In genomic region chr7:19746426-19747201, GRCm38 (mm10) we compare ENCODE assay signal across 9 mouse cellular contexts. TPM values are rescaled to one million over a fixed set of nuclear protein-coding genes. Genes with fewer than 3 reads are reported as not detected.
A peak's percentile ranks its signal among the peaks of the same experiment; 100 is the strongest.
DNase-seq lines count a peak whose midpoint lies in the region; ATAC-seq lines count a peak whose summit lies in the region.
"Had no signal": no experiment of that assay in that cellular context is flagged by ENCODE, and none has a peak within 500 bp of the region (broad histone marks: within the 10 kb centered on the region; RNA-seq: fewer than 3 reads in every experiment).

No protein-coding gene starts in this region.

- H3K27ac ChIP-seq in lung, embryonic 16.5 days (ENCODE audit: low read length) = peak overlapping the region; percentile 86; the same call in 1 of the 2 replicates
- H3K27ac ChIP-seq in forebrain, embryonic 15.5 days (replicated peaks) = peak overlapping the region; percentile 29; the same call in 1 of the 2 replicates
- peak overlapping the region; percentile 41; the same call in 1 of the 2 replicates for H3K27ac ChIP-seq in liver, embryonic 12.5 days

- no peaks in the 10 kb centered on the region for H3K27me3 ChIP-seq in lung, embryonic 16.5 days (ENCODE audit: control insufficient read depth, insufficient read depth, low read depth, low read length)
- H3K27me3 ChIP-seq in forebrain, embryonic 15.5 days = no peaks in the 10 kb centered on the region
- H3K27me3 ChIP-seq in liver, embryonic 12.5 days (replicated peaks) = no peaks in the 10 kb centered on the region; the same call in 1 of the 2 replicates

- peak overlapping the region; percentile 63 for H3K4me2 ChIP-seq in lung, embryonic 16.5 days (ENCODE audit: low read depth, low read length)
- H3K4me2 ChIP-seq in forebrain, embryonic 15.5 days (replicated peaks) = peak overlapping the region; percentile 66
- H3K4me2 ChIP-seq in liver, embryonic 12.5 days = peak overlapping the region; percentile 98

- H3K9ac ChIP-seq in lung, embryonic 16.5 days (ENCODE audit: low read length) = peak overlapping the region; percentile 93
- peak overlapping the region; percentile 28; the same call in 1 of the 2 replicates for H3K9ac ChIP-seq in forebrain, embryonic 15.5 days (replicated peaks)
- no peak overlapping the region for H3K9ac ChIP-seq in liver, embryonic 12.5 days

- DNase-seq in lung, postnatal 4 days = no peak
- DNase-seq in testis, postnatal 10 days (ENCODE audit: low spot score) = peak; percentile 76
- DNase-seq in cerebellum, adult 8-10 months = no peak
- DNase-seq in ovary, postnatal 14 days (ENCODE audit: low spot score) = no peak
- no peak for DNase-seq in spleen, postnatal 10 days (ENCODE audit: low spot score in 2 of 2)
- DNase-seq: thymus, adult 2 months had no signal

- H3K9me3 ChIP-seq in lung, embryonic 16.5 days (ENCODE audit: control insufficient read depth, low read length) = no peaks in the 10 kb centered on the region
- no peaks in the 10 kb centered on the region for H3K9me3 ChIP-seq in forebrain, embryonic 15.5 days
- no peaks in the 10 kb centered on the region for H3K9me3 ChIP-seq in liver, embryonic 12.5 days (replicated peaks)

- 0 out of 2 replicates have a peak, but pooled peaks cover 3% of the 10 kb centered on the region for H3K36me3 ChIP-seq in lung, embryonic 16.5 days (ENCODE audit: control insufficient read depth, insufficient read depth, low read length)
- no peaks in the 10 kb centered on the region for H3K36me3 ChIP-seq in forebrain, embryonic 15.5 days
- H3K36me3 ChIP-seq in liver, embryonic 12.5 days = peaks cover 8% of the 10 kb centered on the region

- peak overlapping the region; percentile 79 for H3K4me3 ChIP-seq in lung, embryonic 16.5 days (ENCODE audit: low read length)
- peak overlapping the region; percentile 84; the same call in 1 of the 2 replicates for H3K4me3 ChIP-seq in forebrain, embryonic 15.5 days
- H3K4me3 ChIP-seq in liver, embryonic 12.5 days = 0 out of 2 replicates have a peak overlapping the region, but pooled peaks have one; percentile 6

- no peak for ATAC-seq in lung, embryonic 16.5 days (ENCODE audit: low read depth)
- no peak for ATAC-seq in forebrain, embryonic 15.5 days (replicated peaks)
- no peak for ATAC-seq in liver, embryonic 12.5 days

- H3K4me1 ChIP-seq in lung, embryonic 16.5 days (replicated peaks; ENCODE audit: control insufficient read depth, insufficient read depth, low read length) = peaks cover 49% of the 10 kb centered on the region
- H3K4me1 ChIP-seq in forebrain, embryonic 15.5 days = peaks cover 34% of the 10 kb centered on the region
- peaks cover 91% of the 10 kb centered on the region for H3K4me1 ChIP-seq in liver, embryonic 12.5 days

- 25% methylated on average over 6 of the region's 6 CpGs for WGBS in lung, embryonic 16.5 days
- WGBS in forebrain, embryonic 15.5 days = 48% methylated on average over 6 of the region's 6 CpGs
- WGBS in liver, embryonic 12.5 days (ENCODE audit: insufficient replicate concordance) = 42% methylated on average over 6 of the region's 6 CpGs

RNA-seq across cellular contexts. Expression of gene Nectin2, which starts 3.7 kb away (rescaled TPM):
- 128 and 131 TPM in 2 replicates for polyA plus RNA-seq in lung, embryonic 16.5 days (2015; fragmentation: Nextera tagmentation; extraction: Ambion mirVana)
- 42.6 and 45.3 TPM in 2 replicates for polyA plus RNA-seq in forebrain, embryonic 15.5 days (2015; fragmentation: Nextera tagmentation; extraction: Ambion mirVana)
- 31.9 and 34.4 TPM in 2 replicates for polyA plus RNA-seq in liver, embryonic 12.5 days (2016; fragmentation: Nextera tagmentation; extraction: Ambion mirVana)

RNA-seq across cellular contexts. Expression of gene Bcam, which starts 24.2 kb away (rescaled TPM):
- polyA plus RNA-seq in lung, embryonic 16.5 days (2015; fragmentation: Nextera tagmentation; extraction: Ambion mirVana) = 347 and 379 TPM in 2 replicates
- 6.8 TPM in 2 replicates for polyA plus RNA-seq in forebrain, embryonic 15.5 days (2015; fragmentation: Nextera tagmentation; extraction: Ambion mirVana)
- 11.1 and 11.3 TPM in 2 replicates for polyA plus RNA-seq in liver, embryonic 12.5 days (2016; fragmentation: Nextera tagmentation; extraction: Ambion mirVana)

RNA-seq across cellular contexts. Expression of gene Tomm40, which starts 31.4 kb away (rescaled TPM):
- 82.0 and 87.4 TPM in 2 replicates for polyA plus RNA-seq in lung, embryonic 16.5 days (2015; fragmentation: Nextera tagmentation; extraction: Ambion mirVana)
- 137 and 147 TPM in 2 replicates for polyA plus RNA-seq in forebrain, embryonic 15.5 days (2015; fragmentation: Nextera tagmentation; extraction: Ambion mirVana)
- 188 and 207 TPM in 2 replicates for polyA plus RNA-seq in liver, embryonic 12.5 days (2016; fragmentation: Nextera tagmentation; extraction: Ambion mirVana)

RNA-seq across cellular contexts. Expression of gene Apoe, which starts 47.6 kb away (rescaled TPM):
- 470 and 554 TPM in 2 replicates for polyA plus RNA-seq in lung, embryonic 16.5 days (2015; fragmentation: Nextera tagmentation; extraction: Ambion mirVana)
- polyA plus RNA-seq in forebrain, embryonic 15.5 days (2015; fragmentation: Nextera tagmentation; extraction: Ambion mirVana) = 236 and 265 TPM in 2 replicates
- 1,254 and 1,289 TPM in 2 replicates for polyA plus RNA-seq in liver, embryonic 12.5 days (2016; fragmentation: Nextera tagmentation; extraction: Ambion mirVana)

RNA-seq across cellular contexts. Expression of gene Cblc, which starts 50.0 kb away (rescaled TPM):
- 17.8 and 18.8 TPM in 2 replicates for polyA plus RNA-seq in lung, embryonic 16.5 days (2015; fragmentation: Nextera tagmentation; extraction: Ambion mirVana)
- polyA plus RNA-seq in forebrain, embryonic 15.5 days (2015; fragmentation: Nextera tagmentation; extraction: Ambion mirVana) = not detected in 2 replicates
- polyA plus RNA-seq in liver, embryonic 12.5 days (2016; fragmentation: Nextera tagmentation; extraction: Ambion mirVana) = 0.95 and 1.0 TPM in 2 replicates

Comparison
In these comparisons a context has a peak if more than half of its experiments do, and no peak if none do; other contexts are left out.
1. H3K27ac ChIP-seq: peak in every context shown above with its lines; median percentile 86 in lung, embryonic 16.5 days; 41 in liver, embryonic 12.5 days; 29 in forebrain, embryonic 15.5 days.
2. H3K4me3 ChIP-seq: peak in every context shown above with its lines; median percentile 84 in forebrain, embryonic 15.5 days; 79 in lung, embryonic 16.5 days; 6 in liver, embryonic 12.5 days.
3. RNA of gene Bcam, which starts 24.2 kb away (polyA plus RNA-seq): 347 to 379 TPM in lung, embryonic 16.5 days; 11.1 to 11.3 TPM in liver, embryonic 12.5 days and 6.8 TPM in forebrain, embryonic 15.5 days; every median in the first group is over 10 times any median in the second.
4. Peak in every context shown above with its lines, with median percentiles within 50 percentile points of each other: H3K4me2 ChIP-seq.